Mouse (Mus musculus) adrenal gland, postnatal 0 days (tissue): ENCODE results near the gene Calml3. TPM values are rescaled to one million over a fixed set of nuclear protein-coding genes. Genes with fewer than 3 reads are reported as not detected.

ENCODE experiments used
- polyA plus RNA-seq: library from polyadenylated mRNA; unstranded; fragments of >200 nt; fragmentation: Nextera tagmentation; extraction: Ambion mirVana; gene quantifications from 2 replicates; pipeline ENCODE4 v1.2.1, GENCODE M21; 2015

Calml3 gene
- polyA plus RNA-seq = 0.22 TPM in 1 of 2 replicates, not detected in the other

DNA sequence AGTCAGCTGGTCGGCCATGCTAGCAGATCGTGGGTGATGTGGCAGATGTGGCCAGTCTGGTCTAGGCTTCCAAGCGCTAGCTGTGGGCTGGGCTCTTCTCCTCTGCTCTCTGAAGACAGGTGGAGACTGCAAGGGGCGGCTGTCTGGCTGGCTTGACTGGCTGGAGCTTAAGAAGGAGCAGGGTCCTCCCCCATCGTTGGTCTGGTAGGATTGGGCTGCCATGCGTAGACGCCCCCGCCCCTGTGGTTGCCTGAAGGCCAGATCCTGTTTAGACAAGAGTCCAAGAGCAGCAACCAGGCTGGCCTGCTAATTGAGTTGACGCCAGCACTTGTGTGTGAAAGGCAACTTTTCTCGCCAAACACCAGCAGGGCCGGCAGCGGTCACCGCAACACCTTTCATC is at the start of gene Calml3:
Calml3 (minus strand) TSS at position 131 of the 400 bp plus-strand sequence.

DNA sequence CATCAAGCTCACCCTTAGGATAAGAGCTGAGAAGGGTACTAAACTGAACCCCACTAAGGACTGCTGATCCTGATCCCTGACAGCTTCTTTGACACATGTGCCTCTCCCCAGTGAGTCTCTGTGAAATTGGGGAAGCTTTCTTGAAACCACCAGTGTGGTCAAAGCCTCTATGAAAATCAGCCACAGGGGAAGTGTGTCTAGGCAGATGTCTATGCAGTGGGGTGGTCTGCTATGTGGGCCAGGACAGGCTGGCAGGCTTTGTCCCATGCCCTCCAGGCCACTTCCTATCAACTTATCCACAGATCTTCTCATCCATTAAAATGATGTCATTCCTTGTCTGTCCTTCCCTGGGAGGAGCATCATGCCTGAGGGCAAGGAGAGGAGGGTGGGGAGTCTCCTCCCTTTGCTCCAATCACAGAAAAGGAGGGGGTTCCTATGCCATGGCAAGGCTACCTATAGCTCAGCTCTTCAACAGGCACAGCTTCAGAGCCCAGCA is 33.2 kb upstream of the Calml3 start, which contains the start of gene Calm4:
Calm4 (plus strand) TSS at position 446 of the 496 bp plus-strand sequence.

Other genes with a start within 250 kb of the Calml3 start
- 3.3 and 6.6 TPM in 2 replicates for gene Fam208b, start 193.2 kb downstream of the Calml3 start, polyA plus RNA-seq
- 6.8 and 8.2 TPM in 2 replicates for gene Asb13, start 170.3 kb downstream of the Calml3 start, polyA plus RNA-seq
- 0.40 and 2.4 TPM in 2 replicates for gene Calm4, start 33.4 kb upstream of the Calml3 start, polyA plus RNA-seq
- gene Calm5, start 49.9 kb upstream of the Calml3 start, polyA plus RNA-seq = 0.58 TPM in 1 of 2 replicates, not detected in the other
- gene Net1, start 113.9 kb upstream of the Calml3 start, polyA plus RNA-seq = 39.1 and 40.8 TPM in 2 replicates
- 0.27 TPM in 1 of 2 replicates, not detected in the other for gene Tubal3, start 114.0 kb upstream of the Calml3 start, polyA plus RNA-seq
- not detected in 2 replicates for gene Ucn3, start 141.0 kb upstream of the Calml3 start, polyA plus RNA-seq
- gene Akr1c14, start 244.7 kb upstream of the Calml3 start, polyA plus RNA-seq = 10.3 and 24.3 TPM in 2 replicates